Comparison of ENCODE assay signal across 19 mouse cellular contexts in the genomic region with DNA sequence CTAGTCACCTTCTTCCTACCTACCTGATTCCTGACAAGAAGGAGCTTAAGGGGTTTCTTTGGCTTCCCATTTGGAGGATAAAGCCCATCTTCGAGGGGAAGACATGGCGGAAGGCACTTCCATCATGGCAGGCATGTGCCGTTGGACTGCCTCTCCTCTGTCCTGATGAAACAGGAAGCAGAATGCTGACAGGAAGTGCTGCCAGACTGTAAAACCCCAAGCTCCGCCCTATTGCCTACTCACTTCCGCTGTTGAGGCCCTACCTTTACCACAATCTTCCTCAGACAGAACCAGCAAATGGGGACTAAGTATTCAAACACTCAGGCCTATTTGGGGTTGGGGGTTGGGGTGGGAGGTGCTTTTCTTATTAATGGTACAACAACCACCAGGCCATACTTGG.
A peak's percentile ranks its signal among the peaks of the same experiment; 100 is the strongest.
DNase-seq lines count a peak whose midpoint lies in the region.
"Had no signal": no experiment of that assay in that cellular context is flagged by ENCODE, and none has a peak within 500 bp of the region (broad histone marks: within the 10 kb centered on the region; RNA-seq: fewer than 3 reads in every experiment).

No protein-coding gene starts in this region.

- WGBS in limb, embryonic 10.5 days, result 93% methylated on average over 5 of the region's 5 CpGs

- H3K4me1 ChIP-seq in limb, embryonic 10.5 days, result peaks cover 13% of the 10 kb centered on the region; the same call in 1 of the 2 replicates
- H3K4me1 ChIP-seq: liver, embryonic 12.5 days had no signal

- no peaks in the 10 kb centered on the region for H3K36me3 ChIP-seq in limb, embryonic 10.5 days
- H3K36me3 ChIP-seq: G1E; heart, embryonic 12.5 days; liver, embryonic 12.5 days; midbrain, embryonic 12.5 days had no signal

- no peaks in the 10 kb centered on the region for H3K9me3 ChIP-seq in limb, embryonic 10.5 days (replicated peaks)
- H3K9me3 ChIP-seq: G1E; liver, embryonic 12.5 days had no signal

- H3K4me3 ChIP-seq in limb, embryonic 10.5 days, result no peak overlapping the region
- H3K4me3 ChIP-seq: heart, embryonic 12.5 days; left cerebral cortex, adult 2 months; liver, embryonic 12.5 days; midbrain, embryonic 12.5 days had no signal

- H3K27ac ChIP-seq in limb, embryonic 10.5 days, result peak overlapping the region; percentile 30; the same call in 1 of the 2 replicates
- H3K27ac ChIP-seq: left cerebral cortex, adult 2 months; liver, embryonic 12.5 days; midbrain, embryonic 12.5 days; stomach, postnatal 0 days had no signal

- H3K27me3 ChIP-seq in limb, embryonic 10.5 days (ENCODE audit: low read depth, poor library complexity, severe bottlenecking), result no peaks in the 10 kb centered on the region
- H3K27me3 ChIP-seq: heart, embryonic 12.5 days; liver, embryonic 12.5 days; midbrain, embryonic 12.5 days had no signal

- DNase-seq in CD4-positive, CD25-positive, alpha-beta regulatory T cell, adult 2 months (ENCODE audit: low read depth, low spot score), result peak; percentile 52
- peak; percentile 19 for DNase-seq in R1 (ENCODE audit: low read depth, low spot score)
- no peak for DNase-seq in limb, embryonic 10.5 days (ENCODE audit: low spot score)
- DNase-seq in natural killer cell, adult 2 months (ENCODE audit: low spot score in 2 of 2), result peak; percentile 3 to 19
- no peak for DNase-seq in adrenal gland, adult (ENCODE audit: inconsistent age in 2 of 2, low spot score in 1 of 2)
- no peak for DNase-seq in spleen, postnatal 14 days (ENCODE audit: low spot score in 2 of 2)
- DNase-seq in urinary bladder, adult 18-20 months (ENCODE audit: low spot score in 2 of 2), result no peak
- DNase-seq: cerebellum, adult 11 months; forebrain, postnatal 0 days; gastrocnemius, postnatal 25 days; heart, postnatal 4 days; kidney, postnatal 4 days; retina, postnatal 1 day had no signal

Comparison
In these comparisons a context has a peak if more than half of its experiments do, and no peak if none do; other contexts are left out.
1. DNase-seq: peak in CD4-positive, CD25-positive, alpha-beta regulatory T cell, adult 2 months (single experiment), R1 (single experiment) and natural killer cell, adult 2 months (2 of 2); none in limb, embryonic 10.5 days (single experiment), adrenal gland, adult (0 of 2), spleen, postnatal 14 days (0 of 2) and urinary bladder, adult 18-20 months (0 of 2).